Mouse (Mus musculus) T-helper 17 cell (primary cell): ENCODE results near the gene Gm44965.

Experiments used
- in situ Hi-C, 2 experiments: fragments of 300-600 bp; cut with MboI, MseI; formaldehyde crosslinking; loops; 1 replicate in 1 of 2; 2 replicates in 1 of 2; pipeline ENCODE4 v1.15.1; 2025; ENCODE audit warnings: high pct_unique_total_duplicates in 2 of 2

Gm44965 gene

GRCm38 (mm10) chr6:48648779-48649178 is 55.0 kb downstream of the Gm44965 start:
- in situ Hi-C loops, result loop anchor here (5.0 kb wide), 3 partner anchors 54 to 124 kb away; partner anchors contain the start of genes Gimap3 (in 2 of the 2) and Gimap1 (in 1 of the 2)

- in situ Hi-C loops, result no loop called here
Measured at GRCm38 (mm10) chr6:48650041-48650440, 56.3 kb downstream of the Gm44965 start.

GRCm38 (mm10) chr6:48658721-48659120 is 65.0 kb downstream of the Gm44965 start:
- in situ Hi-C loops, result no loop called here

GRCm38 (mm10) chr6:48664750-48665149 is 71.0 kb downstream of the Gm44965 start:
- in situ Hi-C loops, result loop anchor here in 1 of 2 experiments (10.0 kb wide), 1 partner anchor 980 kb away; no protein-coding TSS in a partner anchor

GRCm38 (mm10) chr6:48665471-48665870 is 71.7 kb downstream of the Gm44965 start:
- in situ Hi-C loops, result loop anchor here in 1 of 2 experiments (10.0 kb wide), 1 partner anchor 981 kb away; no protein-coding TSS in a partner anchor

- in situ Hi-C loops, result loop anchor here in 1 of 2 experiments (10.0 kb wide), 1 partner anchor 981 kb away; no protein-coding TSS in a partner anchor
Measured at GRCm38 (mm10) chr6:48666159-48666586, 72.4 kb downstream of the Gm44965 start.

GRCm38 (mm10) chr6:48668022-48668421 is 74.3 kb downstream of the Gm44965 start:
- in situ Hi-C loops, result loop anchor here in 1 of 2 experiments (10.0 kb wide), 1 partner anchor 983 kb away; no protein-coding TSS in a partner anchor
